Mouse (Mus musculus): ENCODE data around the gene Dynlrb1. TPM values are rescaled to one million over a fixed set of nuclear protein-coding genes. Genes with fewer than 3 reads are reported as not detected.
A peak's percentile ranks its signal among the peaks of the same experiment; 100 is the strongest.

The Dynlrb1 gene
- total RNA-seq, 2 experiments from 2014 or later = 128 to 129 TPM

- intact Hi-C loops (cut with DNase I; ENCODE audit: low total_unique reads) = no loop called here
- DNase-seq = no peak
Observed at GRCm38 (mm10) chr2:155277721-155278120, 41.4 kb downstream of the Dynlrb1 start.

GRCm38 (mm10) chr2:155278361-155278760 is 42.0 kb downstream of the Dynlrb1 start:
- peak; percentile 68 for DNase-seq
- intact Hi-C loops (cut with DNase I; ENCODE audit: low total_unique reads) = no loop called here

- DNase-seq = no peak
- intact Hi-C loops (cut with DNase I; ENCODE audit: low total_unique reads) = no loop called here
Observed at GRCm38 (mm10) chr2:155279163-155279562, 42.8 kb downstream of the Dynlrb1 start.

GRCm38 (mm10) chr2:155280116-155280515 is 43.8 kb downstream of the Dynlrb1 start:
- DNase-seq = no peak
- intact Hi-C loops (cut with DNase I; ENCODE audit: low total_unique reads) = no loop called here

- intact Hi-C loops (cut with DNase I; ENCODE audit: low total_unique reads) = no loop called here
- peak; percentile 80 for DNase-seq
Observed at GRCm38 (mm10) chr2:155283793-155284192, 47.5 kb downstream of the Dynlrb1 start.

GRCm38 (mm10) chr2:155284647-155285046 is 48.3 kb downstream of the Dynlrb1 start:
- intact Hi-C loops (cut with DNase I; ENCODE audit: low total_unique reads) = no loop called here
- peak; percentile 59 for DNase-seq

- no peak for DNase-seq
- intact Hi-C loops (cut with DNase I; ENCODE audit: low total_unique reads) = no loop called here
Observed at GRCm38 (mm10) chr2:155285744-155286143, 49.4 kb downstream of the Dynlrb1 start.

GRCm38 (mm10) chr2:155287456-155288250 is 51.3 kb downstream of the Dynlrb1 start:
- no peak for DNase-seq
- intact Hi-C loops (cut with DNase I; ENCODE audit: low total_unique reads) = no loop called here

- DNase-seq = no peak
- intact Hi-C loops (cut with DNase I; ENCODE audit: low total_unique reads) = no loop called here
Observed at GRCm38 (mm10) chr2:155290066-155290465, 53.7 kb downstream of the Dynlrb1 start.

GRCm38 (mm10) chr2:155293382-155293781 is 57.0 kb downstream of the Dynlrb1 start:
- intact Hi-C loops (cut with DNase I; ENCODE audit: low total_unique reads) = no loop called here
- DNase-seq = peak; percentile 21

- intact Hi-C loops (cut with DNase I; ENCODE audit: low total_unique reads) = no loop called here
- no peak for DNase-seq
Observed at GRCm38 (mm10) chr2:155293946-155294345, 57.6 kb downstream of the Dynlrb1 start.

GRCm38 (mm10) chr2:155295453-155295852 is 59.1 kb downstream of the Dynlrb1 start:
- intact Hi-C loops (cut with DNase I; ENCODE audit: low total_unique reads) = no loop called here
- DNase-seq = no peak

- no peak for DNase-seq
- intact Hi-C loops (cut with DNase I; ENCODE audit: low total_unique reads) = no loop called here
Observed at GRCm38 (mm10) chr2:155299563-155299962, 63.2 kb downstream of the Dynlrb1 start.

Other genes with a start within 250 kb of the Dynlrb1 start
- gene Gm14226, start 218.3 kb upstream of the Dynlrb1 start, total RNA-seq (2021) = not detected
- gene Ahcy, start 162.0 kb upstream of the Dynlrb1 start, total RNA-seq (2021) = 10 to 100 TPM; 15.4 to 18.3 TPM
- 10 to 100 TPM; 23.0 to 24.4 TPM for gene Itch, start 103.0 kb upstream of the Dynlrb1 start, total RNA-seq (2021)
- 100 to 1,000 TPM; 152 to 162 TPM for gene Map1lc3a, start 39.8 kb downstream of the Dynlrb1 start, total RNA-seq (2021)
- gene Pigu, start 120.9 kb downstream of the Dynlrb1 start, total RNA-seq (2021) = 10 to 100 TPM; 22.2 to 24.0 TPM
- 100 to 1,000 TPM; 286 to 325 TPM for gene Trp53inp2, start 144.5 kb downstream of the Dynlrb1 start, total RNA-seq (2021)
- 10 to 100 TPM; 17.8 to 18.0 TPM for gene Ncoa6, start 237.4 kb downstream of the Dynlrb1 start, total RNA-seq (2021)

All from gastrocnemius, postnatal 14 days (tissue).